Mouse (Mus musculus) lung, adult 2 months (tissue): ENCODE measurements at regions not wholly inside any gene's neighbourhood (a gene's known extent, or its start where the extent isn't known, plus 50 kb on each side); places are given as distances from the start of the nearest gene placed in this dataset.

ENCODE experiments used
- CTCF ChIP-seq: fragments of 200-500 bp; IDR thresholded peaks from 2 replicates; pipeline ENCODE4 v1.5.1; 2011; ENCODE audit warnings: mild to moderate bottlenecking, low read length, control low read depth; ENCODE audit not compliant: insufficient read depth
- POLR2A ChIP-seq: fragments of 200-500 bp; IDR thresholded peaks from 2 replicates; pipeline ENCODE4 v1.6.1; 2011; ENCODE audit warnings: low read depth, mild to moderate bottlenecking, control low read depth, low read length, borderline replicate concordance; ENCODE audit errors: extremely low read depth

- TF ChIP-seq CTCF, result no peak
- no peak for TF ChIP-seq POLR2A
These were observed 133.3 kb downstream of the Ptger3 start for GRCm38 (mm10) chr3:157699961-157700360.
